Comparison of ENCODE assay signal across 21 mouse cellular contexts in the genomic region with DNA sequence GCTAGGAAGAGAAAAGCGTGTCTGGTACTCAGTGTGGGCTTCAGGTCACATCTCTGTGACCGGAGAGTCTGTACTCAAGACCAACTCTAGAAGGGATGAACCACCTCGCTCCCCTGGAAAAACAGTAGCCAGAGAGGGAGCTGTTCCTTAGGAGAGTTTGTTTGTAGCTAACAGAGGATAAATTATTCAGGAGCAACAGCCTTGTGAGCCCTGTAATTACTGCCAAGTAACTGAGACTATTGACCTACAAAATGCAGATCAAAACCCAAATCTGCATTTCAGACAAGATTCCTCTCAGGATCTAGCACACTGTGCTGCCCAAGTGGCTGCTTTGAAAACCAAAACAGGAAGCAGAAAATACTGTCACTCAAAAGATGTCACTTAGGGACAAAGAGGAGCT.
DNase-seq lines count a peak whose midpoint lies in the region; ATAC-seq and TF ChIP-seq lines count a peak whose summit lies in the region.
"Had no signal": no experiment of that assay in that cellular context is flagged by ENCODE, and none has a peak within 500 bp of the region (broad histone marks: within the 10 kb centered on the region; RNA-seq: fewer than 3 reads in every experiment).

No protein-coding gene starts in this region.

- DNase-seq in frontal cortex, postnatal 10 days (ENCODE audit: low spot score in 2 of 2) = no peak
- DNase-seq in midbrain, embryonic 10.5 days (ENCODE audit: low spot score) = no peak
- peak; percentile 59 for DNase-seq in brain, adult 2 months (ENCODE audit: low read depth, low spot score)
- DNase-seq: adrenal gland, adult 2 months; B cell, adult 2 months; cerebellum, postnatal 10 days; gastrocnemius, postnatal 25 days; heart, adult 2 months; kidney, postnatal 4 days; liver, embryonic 13.5 days; lung, embryonic 14.5 days; lung, postnatal 4 days; thymus, postnatal 25 days had no signal

- 84% methylated on average over 3 of the region's 3 CpGs for WGBS in midbrain, embryonic 13.5 days
- 86% methylated on average over 3 of the region's 3 CpGs for whole genome bisulfite sequencing in midbrain, embryonic 10.5 days
- WGBS in olfactory bulb, adult 2 months = 35% methylated on average over 3 of the region's 3 CpGs

- H3K4me3 ChIP-seq in midbrain, embryonic 13.5 days (replicated peaks) = no peak overlapping the region
- no peak overlapping the region for H3K4me3 ChIP-seq in midbrain, embryonic 10.5 days
- no peak overlapping the region for H3K4me3 ChIP-seq in olfactory bulb, adult 2 months (ENCODE audit: insufficient read depth, low read depth, low read length)
- H3K4me3 ChIP-seq: embryonic facial prominence, embryonic 13.5 days; heart, adult 2 months; heart, embryonic 15.5 days; intestine, embryonic 15.5 days; limb, embryonic 13.5 days; liver, embryonic 13.5 days had no signal

- no peak overlapping the region for H3K9ac ChIP-seq in midbrain, embryonic 13.5 days (replicated peaks)
- H3K9ac ChIP-seq: embryonic facial prominence, embryonic 13.5 days; heart, embryonic 15.5 days; intestine, embryonic 15.5 days; limb, embryonic 13.5 days; liver, embryonic 13.5 days; lung, embryonic 14.5 days had no signal

- no peak for TF ChIP-seq POLR2A in olfactory bulb, adult 2 months (IDR thresholded peaks at IDR 0.05; ENCODE audit: insufficient read depth, low read depth, low read length)

- H3K36me3 ChIP-seq in midbrain, embryonic 13.5 days = no peaks in the 10 kb centered on the region
- H3K36me3 ChIP-seq in midbrain, embryonic 10.5 days = no peaks in the 10 kb centered on the region
- H3K36me3 ChIP-seq: heart, embryonic 15.5 days; liver, embryonic 13.5 days had no signal

- no peaks in the 10 kb centered on the region for H3K27me3 ChIP-seq in midbrain, embryonic 13.5 days
- no peaks in the 10 kb centered on the region for H3K27me3 ChIP-seq in midbrain, embryonic 10.5 days (ENCODE audit: low read depth, poor library complexity, severe bottlenecking)
- H3K27me3 ChIP-seq: embryonic facial prominence, embryonic 13.5 days; heart, embryonic 15.5 days; intestine, embryonic 15.5 days; limb, embryonic 13.5 days; liver, embryonic 13.5 days had no signal

- H3K4me2 ChIP-seq in midbrain, embryonic 13.5 days (replicated peaks) = no peak overlapping the region
- H3K4me2 ChIP-seq: embryonic facial prominence, embryonic 13.5 days; heart, embryonic 15.5 days; intestine, embryonic 15.5 days; limb, embryonic 13.5 days; liver, embryonic 13.5 days; lung, embryonic 14.5 days had no signal

- H3K9me3 ChIP-seq in midbrain, embryonic 13.5 days = no peaks in the 10 kb centered on the region
- 0 out of 2 replicates have a peak, but pooled peaks cover 5% of the 10 kb centered on the region for H3K9me3 ChIP-seq in midbrain, embryonic 10.5 days (replicated peaks)
- H3K9me3 ChIP-seq: heart, embryonic 15.5 days; intestine, embryonic 15.5 days; limb, embryonic 13.5 days; liver, embryonic 13.5 days had no signal

- peaks cover 6% of the 10 kb centered on the region; the same call in 1 of the 2 replicates for H3K4me1 ChIP-seq in midbrain, embryonic 13.5 days (replicated peaks)
- no peaks in the 10 kb centered on the region for H3K4me1 ChIP-seq in midbrain, embryonic 10.5 days
- H3K4me1 ChIP-seq in olfactory bulb, adult 2 months (ENCODE audit: control insufficient read depth, insufficient read depth, low read length) = peaks cover 14% of the 10 kb centered on the region
- H3K4me1 ChIP-seq: embryonic facial prominence, embryonic 13.5 days; heart, embryonic 15.5 days; intestine, embryonic 15.5 days; limb, embryonic 13.5 days; liver, embryonic 13.5 days had no signal

- TF ChIP-seq CTCF in olfactory bulb, adult 2 months (IDR thresholded peaks at IDR 0.05; ENCODE audit: insufficient read depth, low read depth, low read length) = no peak

- peak; percentile 74 for ATAC-seq in frontal cortex, adult (ENCODE audit: low TSS enrichment)
- ATAC-seq in midbrain, embryonic 13.5 days = no peak
- no peak for ATAC-seq in erythroid progenitor cell, adult 5-6 weeks (replicated peaks; ENCODE audit: low FRiP score, poor library complexity, severe bottlenecking)
- ATAC-seq: intestine, embryonic 15.5 days had no signal

- peak overlapping the region; percentile 26; the same call in 1 of the 2 replicates for H3K27ac ChIP-seq in midbrain, embryonic 13.5 days
- no peak overlapping the region for H3K27ac ChIP-seq in midbrain, embryonic 10.5 days (replicated peaks)
- H3K27ac ChIP-seq in olfactory bulb, adult 2 months (ENCODE audit: insufficient read depth, low read depth, low read length) = peak overlapping the region; percentile 27; the same call in 1 of the 2 replicates
- H3K27ac ChIP-seq: embryonic facial prominence, embryonic 13.5 days; heart, adult 2 months; heart, embryonic 15.5 days; intestine, embryonic 15.5 days; limb, embryonic 13.5 days; liver, embryonic 13.5 days had no signal
